Mouse (Mus musculus): Measurements from ENCODE around the gene Cmpk1.

DNA sequence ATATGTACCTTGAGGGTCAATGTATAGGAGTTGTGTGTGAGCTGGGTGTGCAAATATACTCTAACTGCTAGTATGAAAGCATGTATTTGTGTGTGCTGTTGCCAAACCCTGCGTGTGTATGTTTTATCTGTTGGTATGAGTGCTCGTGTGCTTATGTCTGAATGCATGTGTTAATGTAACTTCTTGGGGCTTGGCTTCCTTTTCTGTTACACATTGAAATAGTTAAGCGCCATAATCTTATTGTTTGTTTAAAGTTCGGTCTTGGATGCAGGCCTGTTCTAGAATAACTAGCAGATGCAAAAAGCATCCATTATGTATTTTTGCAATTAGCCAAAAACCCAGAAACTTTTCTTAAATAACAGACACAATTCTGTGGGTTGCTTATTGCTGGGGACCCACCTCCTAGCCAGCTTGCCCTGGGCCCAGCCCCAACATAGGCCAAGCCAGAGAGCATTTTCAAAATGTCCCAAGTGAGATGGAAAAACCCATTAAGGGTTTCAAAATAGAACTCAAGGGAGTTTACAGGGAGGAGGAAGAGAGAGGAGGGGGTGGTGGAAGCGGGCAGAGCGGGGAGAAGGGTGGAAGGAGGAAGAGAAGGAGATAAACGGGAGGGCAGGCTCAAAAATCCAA lies 39.1 kb downstream of the Cmpk1 start:
- TF ChIP-seq CTCF (IDR thresholded peaks at IDR 0.05; ENCODE audit: extremely low read depth, insufficient read depth, insufficient read length, insufficient replicate concordance) (no peak), POLR2A (IDR thresholded peaks at IDR 0.05; ENCODE audit: low read depth, low read length) (no peak)

Data from spleen, adult 2 months (tissue).